Mouse (Mus musculus) midbrain, embryonic 13.5 days (tissue): ENCODE measurements around the gene Srsf9. TPM values are rescaled to one million over a fixed set of nuclear protein-coding genes. Genes with fewer than 3 reads are reported as not detected.

ENCODE experiments used
- ATAC-seq: fragments of 200-750 bp; cut with Nextera tagmentation; 2 replicates; pipeline ENCODE4 v1.8.0; 2017; ENCODE audit warnings: mild to moderate bottlenecking, moderate TSS enrichment, moderate library complexity
- H3K27ac ChIP-seq: fragments of 300-500 bp; sonication (generic); 2 replicates; pipeline ENCODE4 v1.5.1; 2015; ENCODE audit warnings: inconsistent platforms, mild to moderate bottlenecking, moderate library complexity
- H3K27me3 ChIP-seq: fragments of 300-500 bp; sonication (generic); 2 replicates; pipeline ENCODE4 v1.6.1; 2015; ENCODE audit warnings: mild to moderate bottlenecking, inconsistent platforms
- H3K36me3 ChIP-seq: fragments of 300-500 bp; sonication (generic); 2 replicates; pipeline ENCODE4 v1.6.1; 2015; ENCODE audit warnings: mild to moderate bottlenecking, inconsistent platforms
- H3K4me1 ChIP-seq: fragments of 300-500 bp; sonication (generic); replicated peaks from 2 replicates; pipeline ENCODE4 v1.6.1; 2015; ENCODE audit warnings: inconsistent platforms
- H3K4me2 ChIP-seq: fragments of 300-500 bp; sonication (generic); replicated peaks from 2 replicates; pipeline ENCODE4 v1.6.1; 2015; ENCODE audit warnings: moderate library complexity, mild to moderate bottlenecking, inconsistent platforms
- H3K4me3 ChIP-seq: fragments of 300-500 bp; sonication (generic); replicated peaks from 2 replicates; pipeline ENCODE4 v1.5.1; 2015; ENCODE audit warnings: mild to moderate bottlenecking, inconsistent platforms
- H3K9ac ChIP-seq: fragments of 300-500 bp; sonication (generic); replicated peaks from 2 replicates; pipeline ENCODE4 v1.6.1; 2015; ENCODE audit warnings: mild to moderate bottlenecking, inconsistent platforms
- H3K9me3 ChIP-seq: fragments of 300-500 bp; sonication (generic); 2 replicates; pipeline ENCODE4 v1.6.1; 2016; ENCODE audit warnings: mild to moderate bottlenecking, inconsistent platforms
- WGBS: fragments of 180-500 bp; shearing (Covaris S2); methylation state at CpG from one replicate; pipeline ENCODE4 v1.1.7; 2015; 5-methylcytosine and 5-hydroxymethylcytosine counted together
- polyA plus RNA-seq: library from polyadenylated mRNA; unstranded; fragments of >200 nt; fragmentation: Nextera tagmentation; extraction: Ambion mirVana; gene quantifications from 2 replicates; pipeline ENCODE4 v1.2.1, GENCODE M21; 2015

Gene Srsf9
- polyA plus RNA-seq, 1 experiment from 2014 or later, result 203 TPM

DNA sequence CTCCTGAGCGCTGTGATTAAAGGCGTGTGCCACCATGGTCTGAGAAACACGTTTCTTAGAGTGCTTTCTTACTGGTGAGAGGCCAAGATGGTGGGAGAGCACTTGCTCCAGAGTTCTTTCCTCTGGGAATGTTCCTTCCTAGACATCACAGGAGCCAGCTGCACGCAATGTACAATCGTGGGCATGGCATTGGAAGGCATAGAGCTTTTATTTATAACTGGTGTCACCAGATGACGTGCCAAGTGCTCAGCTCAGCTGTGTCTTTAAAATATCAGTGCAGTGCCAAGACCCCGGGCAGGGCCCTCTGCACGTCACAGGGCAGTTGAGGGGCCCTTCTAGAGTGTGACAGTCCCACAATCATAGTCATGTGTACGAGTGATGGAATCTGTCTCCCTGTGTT is 4.0 kb downstream of the Srsf9 start:
- Histone ChIP-seq H3K9me3 (no peaks in the 10 kb centered on the region), H3K4me3 (no peak overlapping the region), H3K4me1 (peaks cover 31% of the 10 kb centered on the region), H3K27ac (no peak overlapping the region), H3K9ac (no peak overlapping the region), H3K4me2 (no peak overlapping the region), H3K36me3 (peaks cover 63% of the 10 kb centered on the region), H3K27me3 (no peaks in the 10 kb centered on the region)
- no peak for ATAC-seq
- 93% methylated on average over 9 of the region's 9 CpGs for WGBS

DNA sequence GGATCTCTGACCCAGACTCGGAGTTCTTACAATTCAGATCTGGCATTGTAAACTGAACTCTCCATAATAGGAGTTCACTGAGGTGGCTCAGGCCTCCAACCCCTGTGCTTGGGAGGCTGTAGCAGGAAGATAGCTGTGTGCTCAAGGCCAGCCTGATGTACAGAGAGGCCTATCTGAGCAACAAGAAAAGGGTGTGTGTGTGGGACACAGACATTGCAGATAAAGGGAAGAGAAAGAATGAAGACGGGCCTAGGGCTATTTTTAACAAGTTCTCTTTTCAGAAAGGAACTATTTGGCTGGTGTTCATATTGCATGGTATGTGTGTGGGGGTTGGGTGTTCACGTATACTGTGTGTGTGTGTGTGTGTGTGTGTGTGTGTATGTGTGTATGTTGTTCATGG is 6.6 kb downstream of the Srsf9 start:
- ATAC-seq, result no peak
- peaks cover 75% of the 10 kb centered on the region for H3K36me3 ChIP-seq
- 83% methylated on average over 3 of the region's 3 CpGs for WGBS

DNA sequence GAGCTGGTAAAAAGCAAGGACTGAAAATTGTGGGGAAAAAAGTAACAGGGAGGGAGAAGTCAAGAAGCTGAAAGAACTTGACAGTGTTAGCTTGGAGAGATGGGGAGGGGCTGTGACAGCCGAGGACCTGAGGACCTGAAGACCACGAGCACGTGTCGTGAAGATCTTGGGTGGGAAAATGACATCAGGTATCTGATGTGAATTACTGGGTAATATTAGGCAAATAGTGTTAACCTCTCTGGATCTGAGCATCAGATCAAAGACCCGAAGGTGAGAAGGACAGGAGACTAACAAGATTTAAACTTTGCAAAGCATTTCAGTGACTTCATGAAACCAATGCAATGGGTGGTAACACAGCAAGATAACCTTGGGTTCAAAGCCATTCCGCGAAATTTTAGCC is 13.0 kb downstream of the Srsf9 start:
- Histone ChIP-seq H3K9ac (peak overlapping the region; percentile 89), H3K27ac (no peak overlapping the region), H3K4me1 (peaks cover 22% of the 10 kb centered on the region), H3K9me3 (no peaks in the 10 kb centered on the region), H3K4me3 (peak overlapping the region; percentile 87), H3K36me3 (peaks cover 51% of the 10 kb centered on the region), H3K4me2 (peak overlapping the region; percentile 77), H3K27me3 (no peaks in the 10 kb centered on the region)
- 41% methylated on average over 7 of the region's 7 CpGs for WGBS
- ATAC-seq, result no peak

More for the DNA sequence above, 6.6 kb downstream of the Srsf9 start:
- no peaks in the 10 kb centered on the region for H3K9me3 ChIP-seq
- H3K4me1 ChIP-seq, result peaks cover 19% of the 10 kb centered on the region
- H3K9ac ChIP-seq, result no peak overlapping the region
- H3K4me2 ChIP-seq, result no peak overlapping the region
- no peaks in the 10 kb centered on the region for H3K27me3 ChIP-seq
- H3K4me3 ChIP-seq, result no peak overlapping the region
- no peak overlapping the region for H3K27ac ChIP-seq

DNA sequence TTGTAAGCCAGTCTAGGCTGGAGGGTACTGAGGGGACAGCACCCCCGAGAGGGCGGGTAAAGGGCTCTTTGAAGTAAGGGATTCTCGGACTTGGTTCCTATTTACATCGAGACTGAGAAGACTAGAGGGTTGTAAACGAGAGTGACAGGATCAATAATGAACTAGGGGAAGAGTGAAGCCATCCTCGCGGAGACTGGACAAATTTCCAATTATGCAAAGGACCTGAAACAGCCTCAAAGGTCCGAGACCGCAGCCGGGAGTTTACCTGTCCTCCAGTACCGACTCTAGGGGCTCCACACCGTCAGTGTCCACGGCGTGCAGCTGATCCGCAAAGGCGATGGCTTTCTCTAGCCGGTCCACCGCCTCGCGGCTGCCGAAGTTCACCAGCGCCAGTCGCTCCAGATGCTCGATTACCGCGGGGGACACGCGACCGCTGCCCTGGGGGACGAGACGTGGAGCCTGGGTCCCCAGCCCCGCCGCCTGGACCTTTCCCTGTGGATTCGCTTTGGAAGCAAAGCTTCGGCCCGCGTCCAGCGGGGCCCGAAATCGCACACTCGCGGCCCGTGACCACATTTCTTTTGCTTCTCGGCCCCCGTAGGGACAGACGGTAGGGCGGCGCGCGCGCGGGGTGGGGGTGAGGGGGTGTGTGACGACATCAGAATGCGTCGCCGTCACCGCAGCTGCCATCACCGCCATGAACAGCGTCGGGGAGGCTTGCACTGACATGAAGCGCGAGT is 13.8 kb downstream of the Srsf9 start, which contains the start of the genes Gatc and Triap1:
Gene Gatc (minus strand): TSS at position 602 of the 737 bp plus-strand sequence.
Gene Triap1 (plus strand): TSS at position 649 of the 737 bp plus-strand sequence.
- peak within 1 kb of the TSS; percentile 88 for H3K27ac ChIP-seq
- no peaks in the 10 kb centered on the region for H3K9me3 ChIP-seq
- peaks cover 51% of the 10 kb centered on the region for H3K36me3 ChIP-seq
- peak within 1 kb of the TSS; percentile 89 for H3K9ac ChIP-seq
- under 1% methylated on average over 62 of the region's 62 CpGs for WGBS
- peaks cover 22% of the 10 kb centered on the region for H3K4me1 ChIP-seq
- ATAC-seq, result peak; percentile 95
- no peaks in the 10 kb centered on the region for H3K27me3 ChIP-seq
- peak within 1 kb of the TSS; percentile 77 for H3K4me2 ChIP-seq
- peak within 1 kb of the TSS; percentile 87 for H3K4me3 ChIP-seq

DNA sequence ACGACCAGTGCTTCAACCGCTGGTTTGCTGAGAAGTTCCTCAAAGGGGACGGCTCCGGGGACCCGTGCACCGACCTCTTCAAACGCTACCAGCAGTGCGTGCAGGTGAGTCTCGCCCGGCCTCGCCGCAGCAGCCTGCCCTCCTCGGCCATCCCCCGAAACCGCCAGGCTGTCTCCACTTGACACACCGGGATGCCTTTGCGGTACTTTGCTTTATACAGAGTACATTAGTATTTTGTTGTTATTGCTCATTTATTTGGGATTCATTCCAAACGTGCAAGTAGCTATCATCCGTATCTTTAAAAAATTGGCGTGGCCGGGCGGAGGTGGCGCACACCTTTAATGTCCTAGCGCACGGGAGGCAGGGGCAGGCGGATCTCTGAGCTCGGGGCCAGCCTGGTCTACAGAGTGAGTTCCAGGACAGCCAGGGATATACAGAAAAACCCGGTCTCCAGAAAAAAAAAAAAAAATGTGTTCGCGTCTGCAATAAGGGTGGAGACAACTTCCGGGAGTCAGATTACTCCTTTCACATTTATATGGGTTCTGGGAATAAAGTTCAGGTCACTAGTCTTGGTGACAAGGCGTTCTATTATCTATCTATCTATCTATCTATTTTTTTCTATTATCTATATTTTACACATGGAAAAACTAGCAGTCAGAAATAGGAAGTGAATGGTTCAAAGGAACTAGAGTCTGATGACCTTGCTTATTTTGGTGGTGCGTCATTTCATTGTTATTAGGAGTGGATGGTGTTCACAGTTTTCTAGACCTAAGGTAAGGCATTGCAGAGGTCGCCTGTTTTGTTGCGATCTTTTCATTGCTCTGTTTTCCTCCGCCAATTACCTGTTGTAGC is 14.6 kb downstream of the Srsf9 start:
- H3K27me3 ChIP-seq, result no peaks in the 10 kb centered on the region
- H3K9ac ChIP-seq, result peak overlapping the region; percentile 89
- WGBS, result 12% methylated on average over 36 of the region's 36 CpGs
- ATAC-seq, result peak; percentile 22; the same call in 1 of the 2 replicates
- peak overlapping the region; percentile 88 for H3K27ac ChIP-seq
- H3K4me2 ChIP-seq, result peak overlapping the region; percentile 77
- no peaks in the 10 kb centered on the region for H3K9me3 ChIP-seq
- peaks cover 22% of the 10 kb centered on the region for H3K4me1 ChIP-seq
- peak overlapping the region; percentile 87 for H3K4me3 ChIP-seq
- H3K36me3 ChIP-seq, result peaks cover 50% of the 10 kb centered on the region

DNA sequence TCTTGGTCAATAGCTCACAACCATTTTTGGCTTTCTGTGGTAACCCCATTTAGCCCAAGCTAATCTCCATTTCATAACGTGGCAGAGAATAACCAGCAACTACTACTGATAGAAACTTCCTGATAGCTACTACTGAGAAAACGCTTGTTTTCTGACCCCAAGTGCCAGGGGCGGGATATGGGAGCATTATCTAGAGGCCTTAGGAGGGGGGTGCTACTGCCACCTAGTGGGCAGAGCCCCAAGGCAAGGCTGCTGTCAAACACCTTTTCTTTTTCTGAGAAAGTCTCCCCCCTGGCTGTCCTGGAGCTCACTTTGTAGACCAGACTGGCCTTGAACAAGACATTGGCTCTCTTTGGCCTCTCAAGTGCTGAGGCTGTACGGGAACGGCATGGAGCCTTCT is 20.6 kb downstream of the Srsf9 start:
- peaks cover 40% of the 10 kb centered on the region for H3K36me3 ChIP-seq
- peaks cover 21% of the 10 kb centered on the region for H3K4me1 ChIP-seq
- 4% methylated on average over 5 of the region's 5 CpGs for WGBS
- peak overlapping the region; percentile 99 for H3K4me2 ChIP-seq
- no peak overlapping the region for H3K27ac ChIP-seq
- 0 out of 2 replicates have a peak, but pooled peaks have one; percentile 25 for ATAC-seq
- H3K4me3 ChIP-seq, result peak overlapping the region; percentile 92
- H3K9ac ChIP-seq, result peak overlapping the region; percentile 89
- H3K27me3 ChIP-seq, result no peaks in the 10 kb centered on the region
- no peaks in the 10 kb centered on the region for H3K9me3 ChIP-seq

DNA sequence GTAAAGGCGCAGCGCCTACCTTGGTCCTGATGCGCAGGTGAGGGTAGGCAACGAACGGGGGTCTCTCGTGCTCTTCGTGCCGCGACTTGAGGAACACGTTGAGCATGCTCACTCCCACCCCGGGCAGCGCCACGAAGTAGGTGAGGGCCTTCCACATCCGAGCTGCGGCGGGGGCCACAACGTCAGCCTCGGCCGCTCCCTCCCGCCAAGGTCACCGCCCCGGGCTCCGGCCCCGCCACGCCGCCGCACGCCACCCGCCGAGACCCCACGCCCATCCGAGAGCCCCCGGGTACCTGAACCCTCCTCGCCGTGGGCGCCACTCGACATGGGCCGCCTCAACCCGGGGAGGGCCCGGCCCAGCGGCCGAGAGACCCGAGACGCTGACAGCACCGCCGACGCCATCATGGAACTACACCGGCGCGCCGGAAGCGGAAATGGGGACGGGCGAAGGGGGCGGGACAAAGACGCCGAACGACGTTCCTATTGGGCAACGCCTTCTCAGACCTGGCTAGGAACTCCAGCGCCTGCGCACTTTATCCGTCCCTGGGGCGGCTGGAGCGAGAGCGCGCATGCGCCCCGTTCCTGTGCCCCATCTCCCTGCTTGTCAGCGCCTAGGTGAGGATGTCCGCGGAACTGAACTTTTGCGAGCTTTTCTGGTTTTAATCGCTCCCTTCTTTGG is 21.7 kb downstream of the Srsf9 start, which contains the start of gene Cox6a1:
Gene Cox6a1 (minus strand): TSS at position 436 of the 679 bp plus-strand sequence.
- Histone ChIP-seq H3K36me3 (peaks cover 29% of the 10 kb centered on the region), H3K27ac (peak within 1 kb of the TSS; percentile 78), H3K9ac (peak within 1 kb of the TSS; percentile 89), H3K4me3 (peak within 1 kb of the TSS; percentile 92), H3K27me3 (no peaks in the 10 kb centered on the region), H3K4me1 (peaks cover 21% of the 10 kb centered on the region), H3K9me3 (no peaks in the 10 kb centered on the region), H3K4me2 (peak within 1 kb of the TSS; percentile 99)
- peak; percentile 94 for ATAC-seq
- WGBS, result under 1% methylated on average over 73 of the region's 74 CpGs

DNA sequence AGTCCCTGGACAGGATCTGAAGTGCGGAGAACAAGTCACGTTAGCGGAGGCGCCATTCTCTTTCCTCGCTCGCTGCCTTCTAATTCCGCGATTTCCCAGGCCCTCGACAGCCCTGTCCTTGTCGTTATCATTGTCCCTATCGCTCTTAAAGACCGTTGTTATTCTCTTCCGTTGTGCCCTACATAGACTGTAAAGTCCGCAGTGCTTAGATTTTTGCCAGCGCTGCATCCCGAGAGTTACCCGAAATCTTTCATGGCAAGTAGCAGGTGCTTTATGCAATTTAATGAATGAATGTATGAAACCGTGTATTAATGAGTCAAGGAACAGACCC is 22.2 kb downstream of the Srsf9 start:
- no peaks in the 10 kb centered on the region for H3K27me3 ChIP-seq
- peak overlapping the region; percentile 99 for H3K4me2 ChIP-seq
- peak overlapping the region; percentile 92 for H3K4me3 ChIP-seq
- H3K4me1 ChIP-seq, result peaks cover 21% of the 10 kb centered on the region
- peak overlapping the region; percentile 89 for H3K9ac ChIP-seq
- H3K9me3 ChIP-seq, result no peaks in the 10 kb centered on the region
- WGBS, result under 1% methylated on average over 18 of the region's 18 CpGs
- ATAC-seq, result peak; percentile 63
- H3K36me3 ChIP-seq, result peaks cover 24% of the 10 kb centered on the region
- peak overlapping the region; percentile 78 for H3K27ac ChIP-seq

DNA sequence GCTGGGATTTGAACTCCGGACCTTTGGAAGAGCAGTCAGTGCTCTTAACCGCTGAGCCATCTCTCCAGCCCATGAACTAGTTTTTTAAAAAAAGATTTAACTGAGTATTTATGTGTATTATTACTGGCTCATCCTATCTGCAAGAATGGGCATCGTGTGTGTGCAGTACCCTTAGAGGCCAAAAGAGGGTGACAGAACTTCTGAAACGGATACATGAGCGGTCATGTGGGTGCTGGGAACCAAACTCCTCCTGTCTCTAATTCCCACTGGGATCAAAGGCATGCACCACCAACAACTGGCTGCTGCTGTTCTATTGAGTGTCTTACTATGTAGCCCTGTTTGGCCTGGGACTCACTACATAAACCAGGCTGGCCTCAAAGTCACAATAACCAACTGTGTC is 24.4 kb downstream of the Srsf9 start:
- peaks cover 21% of the 10 kb centered on the region for H3K4me1 ChIP-seq
- WGBS, result 85% methylated on average over 5 of the region's 5 CpGs
- peaks cover 3% of the 10 kb centered on the region for H3K36me3 ChIP-seq
- no peak overlapping the region for H3K4me3 ChIP-seq
- no peaks in the 10 kb centered on the region for H3K9me3 ChIP-seq
- no peak overlapping the region for H3K27ac ChIP-seq
- no peak for ATAC-seq
- H3K9ac ChIP-seq, result no peak overlapping the region
- no peaks in the 10 kb centered on the region for H3K27me3 ChIP-seq
- no peak overlapping the region for H3K4me2 ChIP-seq

DNA sequence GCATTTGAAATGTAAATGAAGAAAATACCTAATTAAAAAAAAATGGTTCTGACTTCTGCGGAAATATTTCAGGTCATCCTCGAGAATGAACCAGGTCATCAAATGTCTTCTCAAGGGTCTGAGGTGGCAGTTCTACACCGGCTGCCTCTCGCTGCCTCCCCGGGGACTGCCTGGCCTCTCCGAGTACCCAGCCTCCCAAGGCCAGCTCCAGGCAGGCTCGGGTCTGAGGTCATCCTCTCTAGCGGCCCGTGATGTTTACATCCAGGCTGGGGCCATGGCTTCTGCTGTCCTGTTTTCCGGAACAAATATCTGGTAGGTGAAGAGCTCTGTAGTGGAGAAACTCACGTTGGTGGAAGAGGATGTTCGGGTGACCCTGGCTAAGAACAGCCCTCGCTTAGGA is 28.1 kb downstream of the Srsf9 start:
- H3K4me1 ChIP-seq, result no peaks in the 10 kb centered on the region
- H3K27me3 ChIP-seq, result no peaks in the 10 kb centered on the region
- no peak overlapping the region for H3K27ac ChIP-seq
- 65% methylated on average over 13 of the region's 13 CpGs for WGBS
- H3K36me3 ChIP-seq, result no peaks in the 10 kb centered on the region
- no peak overlapping the region for H3K4me3 ChIP-seq
- no peak overlapping the region for H3K9ac ChIP-seq
- no peak for ATAC-seq
- H3K4me2 ChIP-seq, result no peak overlapping the region
- no peaks in the 10 kb centered on the region for H3K9me3 ChIP-seq

DNA sequence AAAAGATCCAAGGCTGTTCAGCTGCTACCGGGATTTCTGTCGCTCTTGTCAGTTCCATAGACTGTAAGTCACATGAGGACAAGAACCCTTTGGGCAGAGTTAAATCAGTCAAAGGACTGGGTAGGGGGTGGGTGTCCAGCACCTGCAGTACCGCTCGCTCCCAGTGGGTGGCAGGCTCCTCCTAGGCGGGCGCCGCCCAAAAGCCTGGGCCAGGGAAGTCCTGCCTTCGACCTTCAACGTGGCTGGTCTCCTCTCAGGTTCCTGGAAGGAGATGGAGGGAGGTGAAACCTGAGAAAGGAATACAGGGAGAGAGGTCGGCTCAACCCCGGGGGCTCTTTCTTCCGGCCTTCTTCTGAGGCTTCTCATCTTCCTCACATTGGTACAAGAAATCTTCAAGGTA is 31.9 kb downstream of the Srsf9 start:
- ATAC-seq, result peak; percentile 77; the same call in 1 of the 2 replicates

More for the DNA sequence above, 31.9 kb downstream of the Srsf9 start:
- Histone ChIP-seq H3K4me2 (no peak overlapping the region), H3K9ac (no peak overlapping the region), H3K36me3 (no peaks in the 10 kb centered on the region), H3K4me1 (peaks cover 6% of the 10 kb centered on the region), H3K27me3 (no peaks in the 10 kb centered on the region), H3K4me3 (no peak overlapping the region), H3K27ac (no peak overlapping the region; the same call in 1 of the 2 replicates), H3K9me3 (no peaks in the 10 kb centered on the region)
- 4% methylated on average over 12 of the region's 12 CpGs for WGBS
